Mouse (Mus musculus): ENCODE data around the gene Olfr629. TPM values are rescaled to one million over a fixed set of nuclear protein-coding genes. Genes with fewer than 3 reads are reported as not detected.

Olfr629 gene
- polyA plus RNA-seq, 1 experiment: not detected

- Histone ChIP-seq H3K4me1 (ENCODE audit: control insufficient read depth, insufficient read depth, low read length) (no peaks in the 10 kb centered on the region), H3K27ac (ENCODE audit: insufficient read depth, low read depth, low read length) (no peak within 1 kb of the TSS), H3K4me3 (ENCODE audit: insufficient read depth, low read depth, low read length) (no peak within 1 kb of the TSS)
- no peak for TF ChIP-seq CTCF (IDR thresholded peaks at IDR 0.05; ENCODE audit: insufficient read depth, low read depth, low read length)
- no peak for TF ChIP-seq POLR2A (IDR thresholded peaks at IDR 0.05; ENCODE audit: insufficient read depth, low read depth, low read length)
Observed at GRCm38 (mm10) chr7:103714371-103714770, 30.4 kb downstream of the Olfr629 start, which contains the start of gene Olfr243. Olfr243 (plus strand) TSS chr7:103714671.

- H3K4me3 ChIP-seq (ENCODE audit: insufficient read depth, low read depth, low read length): no peak overlapping the region
- WGBS: 37% methylated on average over 2 of the region's 2 CpGs
- TF ChIP-seq CTCF (IDR thresholded peaks at IDR 0.05; ENCODE audit: insufficient read depth, low read depth, low read length): no peak
- TF ChIP-seq POLR2A (IDR thresholded peaks at IDR 0.05; ENCODE audit: insufficient read depth, low read depth, low read length): no peak
- H3K27ac ChIP-seq (ENCODE audit: insufficient read depth, low read depth, low read length): no peak overlapping the region
- H3K4me1 ChIP-seq (ENCODE audit: control insufficient read depth, insufficient read depth, low read length): no peaks in the 10 kb centered on the region
Observed at GRCm38 (mm10) chr7:103712024-103712423, 32.7 kb downstream of the Olfr629 start.

- no peak for TF ChIP-seq POLR2A (IDR thresholded peaks at IDR 0.05; ENCODE audit: insufficient read depth, low read depth, low read length)
- TF ChIP-seq CTCF (IDR thresholded peaks at IDR 0.05; ENCODE audit: insufficient read depth, low read depth, low read length): no peak
- Histone ChIP-seq H3K4me3 (ENCODE audit: insufficient read depth, low read depth, low read length) (no peak overlapping the region), H3K27ac (ENCODE audit: insufficient read depth, low read depth, low read length) (no peak overlapping the region), H3K4me1 (ENCODE audit: control insufficient read depth, insufficient read depth, low read length) (no peaks in the 10 kb centered on the region)
- WGBS: 90% methylated on average over 4 of the region's 4 CpGs
Observed at GRCm38 (mm10) chr7:103699469-103699868, 45.3 kb downstream of the Olfr629 start.

Other genes starting within 250 kb of the Olfr629 start
- gene Olfr609, start 246.9 kb downstream of the Olfr629 start, polyA plus RNA-seq (2012; ENCODE audit: insufficient read depth, insufficient read length, low replicate concordance, missing spikeins): not detected in 2 replicates
- gene Olfr610, start 232.8 kb downstream of the Olfr629 start, polyA plus RNA-seq (2012; ENCODE audit: insufficient read depth, insufficient read length, low replicate concordance, missing spikeins): not detected in 2 replicates
- not detected in 2 replicates for gene Olfr611, start 224.1 kb downstream of the Olfr629 start, polyA plus RNA-seq (2012; ENCODE audit: insufficient read depth, insufficient read length, low replicate concordance, missing spikeins)
- gene Olfr612, start 202.2 kb downstream of the Olfr629 start, polyA plus RNA-seq (2012; ENCODE audit: insufficient read depth, insufficient read length, low replicate concordance, missing spikeins): not detected in 2 replicates
- not detected in 2 replicates for gene Olfr613, start 196.9 kb downstream of the Olfr629 start, polyA plus RNA-seq (2012; ENCODE audit: insufficient read depth, insufficient read length, low replicate concordance, missing spikeins)
- not detected in 2 replicates for gene Olfr615, start 188.9 kb downstream of the Olfr629 start, polyA plus RNA-seq (2012; ENCODE audit: insufficient read depth, insufficient read length, low replicate concordance, missing spikeins)
- not detected in 2 replicates for gene Olfr616, start 175.8 kb downstream of the Olfr629 start, polyA plus RNA-seq (2012; ENCODE audit: insufficient read depth, insufficient read length, low replicate concordance, missing spikeins)
- gene Olfr617, start 171.9 kb downstream of the Olfr629 start, polyA plus RNA-seq (2012; ENCODE audit: insufficient read depth, insufficient read length, low replicate concordance, missing spikeins): not detected in 2 replicates
- not detected in 2 replicates for gene Olfr618, start 154.8 kb downstream of the Olfr629 start, polyA plus RNA-seq (2012; ENCODE audit: insufficient read depth, insufficient read length, low replicate concordance, missing spikeins)
- gene Olfr619, start 144.4 kb downstream of the Olfr629 start, polyA plus RNA-seq (2012; ENCODE audit: insufficient read depth, insufficient read length, low replicate concordance, missing spikeins): not detected in 2 replicates
- gene Olfr620, start 132.4 kb downstream of the Olfr629 start, polyA plus RNA-seq (2012; ENCODE audit: insufficient read depth, insufficient read length, low replicate concordance, missing spikeins): not detected in 2 replicates
- gene Olfr622, start 102.2 kb downstream of the Olfr629 start, polyA plus RNA-seq (2012; ENCODE audit: insufficient read depth, insufficient read length, low replicate concordance, missing spikeins): not detected in 2 replicates
- not detected in 2 replicates for gene Olfr623, start 81.2 kb downstream of the Olfr629 start, polyA plus RNA-seq (2012; ENCODE audit: insufficient read depth, insufficient read length, low replicate concordance, missing spikeins)
- gene Olfr624, start 73.8 kb downstream of the Olfr629 start, polyA plus RNA-seq (2012; ENCODE audit: insufficient read depth, insufficient read length, low replicate concordance, missing spikeins): not detected in 2 replicates
- not detected in 2 replicates for gene Olfr625-ps1, start 62.2 kb downstream of the Olfr629 start, polyA plus RNA-seq (2012; ENCODE audit: insufficient read depth, insufficient read length, low replicate concordance, missing spikeins)
- gene Olfr243, start 30.3 kb downstream of the Olfr629 start, polyA plus RNA-seq (2012; ENCODE audit: insufficient read depth, insufficient read length, low replicate concordance, missing spikeins): not detected in 2 replicates
- not detected in 2 replicates for gene Olfr628, start 14.6 kb downstream of the Olfr629 start, polyA plus RNA-seq (2012; ENCODE audit: insufficient read depth, insufficient read length, low replicate concordance, missing spikeins)
- gene Olfr630, start 12.4 kb upstream of the Olfr629 start, polyA plus RNA-seq (2012; ENCODE audit: insufficient read depth, insufficient read length, low replicate concordance, missing spikeins): not detected in 2 replicates
- not detected in 2 replicates for gene Olfr69, start 26.7 kb upstream of the Olfr629 start, polyA plus RNA-seq (2012; ENCODE audit: insufficient read depth, insufficient read length, low replicate concordance, missing spikeins)
- gene Olfr68, start 34.8 kb upstream of the Olfr629 start, polyA plus RNA-seq (2012; ENCODE audit: insufficient read depth, insufficient read length, low replicate concordance, missing spikeins): not detected in 2 replicates
- not detected in 2 replicates for gene Olfr67, start 46.9 kb upstream of the Olfr629 start, polyA plus RNA-seq (2012; ENCODE audit: insufficient read depth, insufficient read length, low replicate concordance, missing spikeins)
- not detected in 2 replicates for gene Hbb-bt, start 69.1 kb upstream of the Olfr629 start, polyA plus RNA-seq (2012; ENCODE audit: insufficient read depth, insufficient read length, low replicate concordance, missing spikeins)
- not detected in 2 replicates for gene Hbb-bs, start 83.2 kb upstream of the Olfr629 start, polyA plus RNA-seq (2012; ENCODE audit: insufficient read depth, insufficient read length, low replicate concordance, missing spikeins)
- gene Hbb-bh2, start 95.6 kb upstream of the Olfr629 start, polyA plus RNA-seq (2012; ENCODE audit: insufficient read depth, insufficient read length, low replicate concordance, missing spikeins): not detected in 2 replicates
- gene Hbb-bh1, start 98.2 kb upstream of the Olfr629 start, polyA plus RNA-seq (2012; ENCODE audit: insufficient read depth, insufficient read length, low replicate concordance, missing spikeins): not detected in 2 replicates
- gene Hbb-y, start 108.3 kb upstream of the Olfr629 start, polyA plus RNA-seq (2012; ENCODE audit: insufficient read depth, insufficient read length, low replicate concordance, missing spikeins): not detected in 2 replicates
- not detected in 2 replicates for gene Olfr66, start 141.3 kb upstream of the Olfr629 start, polyA plus RNA-seq (2012; ENCODE audit: insufficient read depth, insufficient read length, low replicate concordance, missing spikeins)
- gene Olfr64, start 149.5 kb upstream of the Olfr629 start, polyA plus RNA-seq (2012; ENCODE audit: insufficient read depth, insufficient read length, low replicate concordance, missing spikeins): not detected in 2 replicates
- not detected in 2 replicates for gene Olfr65, start 158.5 kb upstream of the Olfr629 start, polyA plus RNA-seq (2012; ENCODE audit: insufficient read depth, insufficient read length, low replicate concordance, missing spikeins)
- not detected in 2 replicates for gene Olfr631, start 183.9 kb upstream of the Olfr629 start, polyA plus RNA-seq (2012; ENCODE audit: insufficient read depth, insufficient read length, low replicate concordance, missing spikeins)
- not detected in 2 replicates for gene Olfr632, start 189.4 kb upstream of the Olfr629 start, polyA plus RNA-seq (2012; ENCODE audit: insufficient read depth, insufficient read length, low replicate concordance, missing spikeins)
- not detected in 2 replicates for gene Olfr633, start 199.5 kb upstream of the Olfr629 start, polyA plus RNA-seq (2012; ENCODE audit: insufficient read depth, insufficient read length, low replicate concordance, missing spikeins)
- gene Olfr635, start 226.2 kb upstream of the Olfr629 start, polyA plus RNA-seq (2012; ENCODE audit: insufficient read depth, insufficient read length, low replicate concordance, missing spikeins): not detected in 2 replicates